Mouse (Mus musculus): ENCODE results near the gene Cfap36.
A peak's percentile ranks its signal among the peaks of the same experiment; 100 is the strongest.

- TF ChIP-seq POLR2A (IDR thresholded peaks at IDR 0.05; ENCODE audit: extremely low read depth, insufficient read depth, low read length) (peak; percentile 61), CTCF (IDR thresholded peaks at IDR 0.05; ENCODE audit: low read depth, low read length) (no peak)
These were observed 75.2 kb downstream of the Cfap36 start for GRCm38 (mm10) chr11:29171959-29172391.

All from liver, adult 2 months (tissue).